Mouse (Mus musculus) forebrain, embryonic 11.5 days (tissue): ENCODE results near the gene Ttn. TPM values are rescaled to one million over a fixed set of nuclear protein-coding genes. Genes with fewer than 3 reads are reported as not detected.
A peak's percentile ranks its signal among the peaks of the same experiment; 100 is the strongest.

Experiments
- ATAC-seq: fragments of 200-750 bp; cut with Nextera tagmentation; replicated peaks from 2 replicates; pipeline ENCODE4 v1.8.0; 2017; ENCODE audit warnings: moderate TSS enrichment; ENCODE audit not compliant: low FRiP score
- DNase-seq: peaks from one replicate; pipeline ENCODE4 v3.0.0-alpha.2; 2017; ENCODE audit warnings: low spot score
- H3K27ac ChIP-seq: fragments of 300-500 bp; sonication (generic); 2 replicates; pipeline ENCODE4 v1.5.1; 2014; ENCODE audit warnings: low read depth, low read length
- H3K27me3 ChIP-seq: fragments of 300-500 bp; sonication (generic); 2 replicates; pipeline ENCODE4 v1.6.1; 2014; ENCODE audit warnings: mild to moderate bottlenecking, low read length, mixed read lengths; ENCODE audit not compliant: control insufficient read depth, insufficient read depth
- H3K36me3 ChIP-seq: fragments of 300-500 bp; sonication (generic); 2 replicates; pipeline ENCODE4 v1.6.1; 2014; ENCODE audit warnings: mild to moderate bottlenecking, low read length, moderate library complexity, mixed read lengths; ENCODE audit not compliant: control insufficient read depth, insufficient read depth
- H3K4me1 ChIP-seq: fragments of 300-500 bp; sonication (generic); replicated peaks from 2 replicates; pipeline ENCODE4 v1.6.1; 2014; ENCODE audit warnings: low read length, mixed read lengths; ENCODE audit not compliant: control insufficient read depth, insufficient read depth
- H3K4me2 ChIP-seq: fragments of 300-500 bp; sonication (generic); 2 replicates; pipeline ENCODE4 v1.6.1; 2014; ENCODE audit warnings: low read depth, mild to moderate bottlenecking, low read length, moderate library complexity, mixed read lengths; ENCODE audit not compliant: severe bottlenecking
- H3K4me3 ChIP-seq: fragments of 300-500 bp; sonication (generic); 2 replicates; pipeline ENCODE4 v1.5.1; 2014; ENCODE audit warnings: low read depth, low read length
- H3K9ac ChIP-seq: fragments of 300-500 bp; sonication (generic); 2 replicates; pipeline ENCODE4 v1.6.1; 2014; ENCODE audit warnings: low read length
- H3K9me3 ChIP-seq: fragments of 300-500 bp; sonication (generic); 2 replicates; pipeline ENCODE4 v1.6.1; 2016; ENCODE audit warnings: low read length, mixed read lengths; ENCODE audit not compliant: control insufficient read depth
- WGBS: fragments of 180-500 bp; shearing (Covaris S2); extraction: QIAGEN DNeasy Blood & Tissue Kit; methylation state at CpG from one replicate; pipeline ENCODE4 v1.1.7; 2014; 5-methylcytosine and 5-hydroxymethylcytosine counted together
- polyA plus RNA-seq: library from polyadenylated mRNA; unstranded; fragments of >200 nt; fragmentation: Nextera tagmentation; extraction: Ambion mirVana; gene quantifications from 2 replicates; pipeline ENCODE4 v1.2.1, GENCODE M21; 2014

Ttn gene
- polyA plus RNA-seq, 1 experiment from 2014 or later, result 0.04 TPM

DNA sequence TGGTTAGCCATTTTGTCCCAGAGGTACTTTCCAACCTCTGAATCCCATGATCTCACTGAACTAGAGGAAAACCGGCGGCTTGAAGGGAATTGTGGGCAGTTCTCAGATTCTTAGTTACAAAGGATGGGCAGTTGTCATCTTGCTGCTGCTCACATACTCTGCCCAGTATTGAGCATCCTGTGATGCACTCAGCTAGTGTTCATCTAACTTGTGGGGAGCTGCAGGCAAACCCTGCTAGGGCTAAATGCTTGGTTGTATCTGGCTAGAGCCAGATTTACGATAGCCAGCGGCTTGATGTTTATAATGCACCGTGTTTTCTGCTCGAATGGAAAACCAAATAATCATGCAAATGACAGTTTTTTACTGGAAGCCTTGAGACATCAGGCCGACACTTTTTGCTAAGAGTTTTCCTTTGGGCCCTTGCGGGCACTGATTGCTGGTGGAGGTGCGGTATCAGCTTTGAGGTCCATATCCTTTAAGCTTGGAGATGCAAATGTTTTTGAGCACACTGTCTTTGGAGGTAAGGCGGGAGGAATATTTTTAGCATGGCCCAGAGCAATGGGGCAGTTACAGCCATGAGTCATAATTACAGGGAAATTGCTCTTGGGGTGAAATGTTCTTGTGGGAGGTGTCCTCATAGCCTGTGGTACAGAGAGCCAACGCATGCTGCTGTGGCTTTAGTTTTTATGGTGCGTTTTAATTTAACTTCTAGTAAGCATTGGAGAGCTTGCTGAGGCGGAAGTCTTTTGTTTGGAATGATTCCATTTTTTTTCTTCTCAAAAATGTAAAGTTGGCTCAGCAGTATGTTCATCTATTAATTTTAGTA is 305.7 kb downstream of the Ttn start:
- no peak for DNase-seq
- ATAC-seq, result no peak
- H3K9me3 ChIP-seq, result no peaks in the 10 kb centered on the region
- no peaks in the 10 kb centered on the region for H3K36me3 ChIP-seq
- no peak overlapping the region for H3K27ac ChIP-seq
- peak overlapping the region; percentile 85 for H3K4me3 ChIP-seq
- H3K4me1 ChIP-seq, result peaks cover 10% of the 10 kb centered on the region; the same call in 1 of the 2 replicates
- H3K9ac ChIP-seq, result peak overlapping the region; percentile 83
- H3K27me3 ChIP-seq, result no peaks in the 10 kb centered on the region
- 68% methylated on average over 13 of the region's 13 CpGs for WGBS
- H3K4me2 ChIP-seq, result peak overlapping the region; percentile 59

DNA sequence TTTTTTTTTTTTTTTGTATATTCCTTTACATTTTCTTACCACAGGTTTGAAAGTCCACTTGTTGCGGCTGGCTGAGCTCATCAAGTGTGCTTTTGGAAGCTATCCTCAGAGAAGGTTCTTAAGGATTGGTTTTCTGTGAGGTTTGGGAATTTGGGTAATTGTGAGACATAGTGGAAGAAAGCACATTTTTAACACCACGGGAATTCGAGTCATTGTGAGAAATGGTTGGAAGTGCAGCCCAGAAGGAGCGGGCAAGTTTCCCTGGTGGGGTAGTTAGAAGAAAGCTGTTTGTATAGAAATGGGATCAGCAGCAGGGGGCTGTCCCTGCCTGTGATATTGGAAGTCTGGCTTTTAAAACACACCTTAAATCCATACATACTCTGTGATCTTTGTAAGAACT is 306.4 kb downstream of the Ttn start:
- H3K36me3 ChIP-seq, result no peaks in the 10 kb centered on the region
- WGBS, result 10% methylated on average over 4 of the region's 4 CpGs
- no peak for ATAC-seq
- no peaks in the 10 kb centered on the region for H3K9me3 ChIP-seq
- no peak overlapping the region for H3K27ac ChIP-seq
- H3K4me1 ChIP-seq, result peaks cover 10% of the 10 kb centered on the region; the same call in 1 of the 2 replicates
- DNase-seq, result no peak
- peak overlapping the region; percentile 83 for H3K9ac ChIP-seq
- peak overlapping the region; percentile 85 for H3K4me3 ChIP-seq
- H3K4me2 ChIP-seq, result peak overlapping the region; percentile 59
- H3K27me3 ChIP-seq, result no peaks in the 10 kb centered on the region

DNA sequence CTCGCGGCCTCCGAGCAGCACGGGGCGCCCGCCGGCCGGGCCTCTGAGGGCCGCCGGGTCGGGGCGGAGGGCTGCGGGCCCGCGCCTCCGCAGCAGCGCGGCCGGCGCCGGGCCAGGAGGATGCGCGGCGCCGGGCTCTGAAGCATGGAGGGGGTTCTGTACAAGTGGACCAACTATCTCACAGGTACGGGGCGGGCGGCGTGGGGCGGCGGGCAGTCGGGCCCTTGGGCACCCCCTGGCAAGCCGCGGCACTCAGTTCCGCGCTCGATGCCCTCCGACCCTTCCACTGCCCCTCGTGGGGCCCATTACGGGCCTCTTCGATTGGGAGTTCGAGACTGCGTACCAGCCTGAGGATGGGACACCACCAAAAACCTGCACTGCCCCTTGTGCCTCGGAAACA is 306.9 kb downstream of the Ttn start:
- peak overlapping the region; percentile 59 for H3K4me2 ChIP-seq
- peak; percentile 54 for ATAC-seq
- H3K9me3 ChIP-seq, result no peaks in the 10 kb centered on the region
- H3K36me3 ChIP-seq, result no peaks in the 10 kb centered on the region
- peak overlapping the region; percentile 83 for H3K9ac ChIP-seq
- no peaks in the 10 kb centered on the region for H3K27me3 ChIP-seq
- H3K27ac ChIP-seq, result peak overlapping the region; percentile 28
- peak overlapping the region; percentile 85 for H3K4me3 ChIP-seq
- DNase-seq, result peak; percentile 79
- under 1% methylated on average over 39 of the region's 44 CpGs for WGBS
- peaks cover 10% of the 10 kb centered on the region; the same call in 1 of the 2 replicates for H3K4me1 ChIP-seq

DNA sequence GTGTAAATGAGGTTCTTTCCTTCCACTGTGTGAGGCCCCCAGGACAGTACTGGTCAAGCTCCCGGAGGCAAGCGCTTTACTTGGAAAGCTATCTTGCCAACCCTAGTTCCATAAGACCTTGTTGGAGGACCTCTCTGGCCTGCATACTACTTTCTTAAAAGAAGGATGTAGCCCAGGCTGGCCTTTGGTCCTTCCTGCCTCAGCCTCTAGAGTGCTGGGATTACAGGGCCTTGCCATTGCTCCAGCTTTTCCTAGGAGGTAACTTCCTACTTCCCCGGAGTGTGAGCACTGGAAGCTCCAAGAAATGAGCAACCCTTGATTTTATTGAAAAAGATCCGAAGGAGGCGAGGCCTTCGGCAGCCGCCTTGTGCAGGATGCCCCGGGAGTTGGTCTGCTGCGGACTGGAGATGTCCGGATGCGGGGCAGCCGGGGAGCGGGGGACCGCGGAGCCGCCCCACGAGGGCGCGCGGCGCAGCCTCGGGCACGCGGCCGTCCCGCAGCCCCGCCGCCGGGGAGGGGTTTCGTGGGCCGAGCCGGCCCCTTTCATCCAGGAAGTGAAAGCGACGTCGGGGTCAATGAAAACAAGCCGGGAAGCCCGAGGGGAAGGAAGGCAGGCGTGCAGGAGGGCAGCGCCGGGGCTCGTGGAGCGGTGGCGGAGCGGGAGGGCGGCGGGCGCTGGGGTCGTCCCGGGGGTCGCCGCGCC is 307.5 kb downstream of the Ttn start, which contains the start of gene Plekha3:
Gene Plekha3 (plus strand): TSS at position 557 of the 703 bp plus-strand sequence.
- Histone ChIP-seq H3K9ac (peak within 1 kb of the TSS; percentile 83), H3K36me3 (no peaks in the 10 kb centered on the region), H3K9me3 (no peaks in the 10 kb centered on the region), H3K4me2 (peak within 1 kb of the TSS; percentile 59), H3K4me3 (peak within 1 kb of the TSS; percentile 85), H3K4me1 (peaks cover 10% of the 10 kb centered on the region; the same call in 1 of the 2 replicates), H3K27me3 (no peaks in the 10 kb centered on the region), H3K27ac (peak within 1 kb of the TSS; percentile 28)
- peak; percentile 73 for ATAC-seq
- 4% methylated on average over 51 of the region's 52 CpGs for WGBS
- peak; percentile 89 for DNase-seq

DNA sequence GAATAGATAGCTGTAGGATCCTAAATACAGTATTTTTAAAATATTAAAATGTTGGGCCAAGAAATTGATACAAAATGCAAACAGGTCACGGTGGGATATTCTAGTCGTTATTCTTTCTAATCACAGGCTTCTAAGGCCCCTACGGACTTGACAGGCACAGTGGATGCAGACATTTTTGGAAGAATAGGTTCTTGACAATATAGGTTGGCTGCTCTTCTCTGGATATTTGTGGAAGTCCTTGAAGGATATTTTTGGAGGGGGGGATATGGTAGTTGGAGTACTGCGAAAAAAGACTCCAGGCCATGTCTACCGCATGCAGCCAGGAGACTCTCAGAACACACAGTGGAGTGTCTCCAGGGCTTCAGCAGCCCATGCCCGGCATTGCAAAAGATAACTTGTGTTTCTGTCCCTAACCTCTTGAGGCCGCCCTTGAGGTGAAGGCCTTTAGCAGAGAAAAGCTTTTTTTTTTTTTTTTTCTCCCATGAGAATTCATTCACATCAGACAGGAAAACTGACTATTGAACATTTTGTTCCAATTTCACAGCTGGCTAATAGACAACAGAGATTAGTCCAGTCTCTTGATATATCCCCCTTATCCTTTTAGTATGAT is 308.8 kb downstream of the Ttn start:
- Histone ChIP-seq H3K9me3 (no peaks in the 10 kb centered on the region), H3K4me2 (peak overlapping the region; percentile 65), H3K4me3 (peak overlapping the region; percentile 34), H3K27me3 (no peaks in the 10 kb centered on the region), H3K9ac (no peak overlapping the region), H3K27ac (peak overlapping the region; percentile 48), H3K36me3 (no peaks in the 10 kb centered on the region), H3K4me1 (peaks cover 10% of the 10 kb centered on the region; the same call in 1 of the 2 replicates)
- WGBS, result 25% methylated on average over 7 of the region's 7 CpGs
- no peak for DNase-seq
- ATAC-seq, result no peak

DNA sequence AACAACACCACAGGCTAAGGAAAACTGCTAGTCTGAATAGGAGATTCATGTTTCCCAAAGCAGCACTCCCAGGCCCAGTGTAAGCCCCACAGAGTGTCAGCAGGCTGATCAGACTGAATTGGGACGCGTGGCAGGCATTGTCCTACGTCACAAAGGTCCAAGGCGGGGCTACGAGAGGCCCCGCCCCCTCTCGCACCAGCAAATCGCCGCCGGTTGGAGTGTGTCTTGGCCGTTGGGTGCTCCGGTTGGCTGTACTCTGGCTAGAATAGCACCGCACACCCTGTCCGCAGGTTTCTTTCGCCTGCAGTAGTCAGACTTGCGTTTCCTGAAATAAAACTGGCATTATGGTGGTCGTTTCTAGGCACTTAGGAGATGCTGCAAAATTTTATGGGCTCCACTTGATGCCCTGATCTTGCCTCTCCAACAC is 309.4 kb downstream of the Ttn start, which contains the start of gene Fkbp7:
Gene Fkbp7 (minus strand): TSS at position 151 of the 427 bp plus-strand sequence.
- ATAC-seq (peak; percentile 95), DNase-seq (peak; percentile 96)
- Histone ChIP-seq H3K4me2 (peak within 1 kb of the TSS; percentile 65), H3K9me3 (no peaks in the 10 kb centered on the region), H3K27ac (peak within 1 kb of the TSS; percentile 48), H3K9ac (peak within 1 kb of the TSS; percentile 69), H3K27me3 (no peaks in the 10 kb centered on the region), H3K4me3 (peak within 1 kb of the TSS; percentile 34), H3K36me3 (no peaks in the 10 kb centered on the region), H3K4me1 (peaks cover 10% of the 10 kb centered on the region; the same call in 1 of the 2 replicates)
- 1% methylated on average over 17 of the region's 17 CpGs for WGBS

DNA sequence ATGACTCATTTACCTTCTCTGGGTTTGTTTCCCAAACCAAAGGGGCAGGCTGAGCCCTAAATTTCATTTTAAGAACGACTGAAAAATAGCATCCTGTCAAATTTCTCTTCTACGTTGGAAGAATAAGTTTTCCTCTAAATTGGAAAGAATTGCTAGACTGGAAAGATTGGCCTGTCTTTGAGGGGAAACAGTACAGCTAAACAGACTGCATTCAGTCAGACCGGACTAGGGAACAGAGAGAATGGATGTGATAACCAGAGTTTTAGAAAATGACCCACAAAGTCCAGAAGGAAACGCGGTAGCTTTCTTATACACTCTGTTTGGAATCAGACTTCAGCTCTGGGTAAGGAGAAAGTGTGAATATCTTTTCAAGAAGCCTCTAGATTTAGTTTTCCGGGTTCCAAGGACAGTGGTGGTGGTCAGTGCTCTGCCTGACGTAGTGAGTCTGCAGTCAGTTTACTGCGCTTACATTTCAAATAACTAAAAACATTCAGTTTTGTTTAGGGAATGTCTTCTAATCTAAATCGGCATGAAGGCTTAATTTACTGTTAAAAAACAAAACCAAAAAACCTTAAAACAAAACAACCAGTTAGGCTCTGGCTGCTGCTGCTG is 310.1 kb downstream of the Ttn start:
- DNase-seq, result no peak
- Histone ChIP-seq H3K4me1 (peaks cover 10% of the 10 kb centered on the region; the same call in 1 of the 2 replicates), H3K4me3 (peak overlapping the region; percentile 34), H3K4me2 (peak overlapping the region; percentile 65), H3K36me3 (no peaks in the 10 kb centered on the region), H3K9ac (peak overlapping the region; percentile 69), H3K27ac (no peak overlapping the region), H3K27me3 (no peaks in the 10 kb centered on the region), H3K9me3 (no peaks in the 10 kb centered on the region)
- 48% methylated on average over 9 of the region's 9 CpGs for whole genome bisulfite sequencing
- no peak for ATAC-seq

DNA sequence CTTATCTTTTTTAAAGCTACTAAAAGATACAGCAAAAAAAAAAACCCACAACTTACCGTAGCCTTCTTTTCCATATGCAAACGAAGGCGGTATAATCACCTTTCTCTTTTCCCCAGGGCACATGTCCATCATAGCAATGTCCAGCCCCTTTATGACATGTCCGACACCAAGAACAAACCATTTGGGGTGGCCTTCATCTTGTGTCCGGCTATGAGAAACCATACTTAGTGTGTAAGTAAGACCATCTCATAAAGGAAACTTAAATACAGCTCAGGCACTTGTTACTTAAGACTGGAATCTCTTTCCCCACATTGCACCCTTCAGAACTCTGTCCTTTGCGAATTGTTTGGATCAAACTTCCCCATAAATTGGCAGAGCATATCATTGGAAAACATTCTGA is 310.7 kb downstream of the Ttn start:
- H3K36me3 ChIP-seq, result no peaks in the 10 kb centered on the region
- WGBS, result 93% methylated on average over 6 of the region's 6 CpGs
- ATAC-seq, result no peak

More for the DNA sequence above, 310.7 kb downstream of the Ttn start:
- no peak overlapping the region for H3K27ac ChIP-seq
- no peak for DNase-seq
- peak overlapping the region; percentile 65; the same call in 1 of the 2 replicates for H3K4me2 ChIP-seq
- H3K4me1 ChIP-seq, result peaks cover 8% of the 10 kb centered on the region; the same call in 1 of the 2 replicates
- H3K4me3 ChIP-seq, result no peak overlapping the region
- no peak overlapping the region for H3K9ac ChIP-seq
- H3K27me3 ChIP-seq, result no peaks in the 10 kb centered on the region
- H3K9me3 ChIP-seq, result no peaks in the 10 kb centered on the region
